Mouse (Mus musculus): ENCODE measurements around the gene Mllt10.

DNA sequence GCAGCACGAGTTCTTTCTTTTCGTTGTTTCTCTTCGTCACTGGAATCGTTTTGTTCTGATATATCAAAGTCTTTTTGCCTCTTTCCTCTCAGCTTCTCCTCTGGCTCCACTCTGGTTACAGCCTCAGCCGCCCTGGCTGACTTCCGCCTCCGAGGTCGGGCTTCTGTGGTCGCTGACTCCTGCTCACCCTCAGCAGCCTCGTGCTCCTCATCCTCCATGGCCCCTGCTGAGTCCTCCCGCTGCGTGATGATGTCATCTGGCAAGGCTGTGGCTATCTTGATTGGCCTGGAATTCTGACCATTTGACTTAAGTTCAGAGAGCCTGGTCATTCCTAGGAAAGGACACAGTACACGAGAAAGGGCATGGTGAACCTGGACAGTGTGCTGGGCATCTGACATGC is 164.5 kb downstream of the Mllt10 start:
- TF ChIP-seq MEF2A (IDR thresholded peaks at IDR 0.05; ENCODE audit: extremely low read depth, insufficient replicate concordance, low read depth, low read length, poor library complexity, severe bottlenecking) (no peak), HCFC1 (IDR thresholded peaks at IDR 0.05; ENCODE audit: low read depth, low read length) (no peak), TAL1 (IDR thresholded peaks at IDR 0.05; ENCODE audit: low read length) (no peak), NELFE (IDR thresholded peaks at IDR 0.05; ENCODE audit: low read depth, low read length) (no peak)

All from MEL (cell line).